Mouse (Mus musculus) gastrocnemius, postnatal 14 days (tissue): ENCODE data around the gene Bicdl2. TPM values are rescaled to one million over a fixed set of nuclear protein-coding genes. Genes with fewer than 3 reads are reported as not detected.

Experiments used
- DNase-seq: peaks from one replicate; pipeline ENCODE4 v3.0.0; 2021; ENCODE audit warnings: mixed read lengths
- intact Hi-C: fragments of 180-260 bp; cut with DNase I; formaldehyde crosslinking; loops from one replicate; pipeline ENCODE4 v1.15.1; 2025; ENCODE audit warnings: low total_unique reads
- total RNA-seq, 2 experiments: library from RNA; stranded (reverse); gene quantifications; 2 replicates each; pipeline ENCODE4 v1.2.3; 2021

Bicdl2 gene
- total RNA-seq, 2 experiments from 2014 or later: not detected

DNA sequence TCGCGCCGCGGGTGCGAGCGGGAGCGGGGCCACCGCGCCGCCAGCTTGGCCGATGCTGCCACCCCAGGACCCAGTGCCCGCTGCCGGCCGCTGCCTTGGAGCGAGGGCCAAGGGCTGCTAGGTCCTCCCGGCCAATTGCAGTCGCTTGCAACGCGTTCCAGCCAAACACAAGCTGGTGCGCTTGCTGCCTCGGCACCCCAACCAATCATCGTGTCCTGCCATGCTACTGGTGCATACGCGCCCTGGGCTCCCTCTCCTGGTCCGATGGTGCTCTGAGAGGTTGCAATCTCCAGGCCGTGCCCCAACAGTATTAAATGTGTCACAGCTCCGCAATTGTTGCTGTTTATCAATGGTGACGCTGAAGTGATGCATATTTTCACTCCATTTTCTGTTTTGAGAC lies 39.8 kb downstream of the Bicdl2 start:
- peak; percentile 91 for DNase-seq
- intact Hi-C loops: loop anchor here (5.0 kb wide), 1 partner anchor 38 kb away; the partner anchor contains the start of gene Bicdl2

DNA sequence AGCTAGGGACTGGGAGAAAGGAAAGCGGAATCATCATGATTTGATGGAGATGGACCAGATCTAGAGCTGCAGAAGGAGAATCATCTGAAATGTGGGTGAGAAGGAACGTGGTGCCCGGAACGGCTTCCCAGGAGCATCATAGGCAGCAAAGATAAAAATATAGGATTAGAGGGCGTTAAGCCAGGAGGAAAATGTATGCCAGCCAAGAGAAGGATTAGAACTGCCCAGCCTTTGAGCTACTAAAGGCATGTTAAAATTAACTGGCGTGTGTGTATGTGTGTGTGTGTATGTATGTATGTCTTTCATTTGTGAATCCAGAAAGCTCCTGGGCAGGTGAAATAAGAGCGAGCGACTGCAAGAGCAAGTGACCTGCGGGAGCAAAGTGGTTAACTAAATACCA lies 43.0 kb downstream of the Bicdl2 start:
- intact Hi-C loops: loop anchor here (5.0 kb wide), 1 partner anchor 41 kb away; the partner anchor contains the start of gene Bicdl2
- DNase-seq: no peak

DNA sequence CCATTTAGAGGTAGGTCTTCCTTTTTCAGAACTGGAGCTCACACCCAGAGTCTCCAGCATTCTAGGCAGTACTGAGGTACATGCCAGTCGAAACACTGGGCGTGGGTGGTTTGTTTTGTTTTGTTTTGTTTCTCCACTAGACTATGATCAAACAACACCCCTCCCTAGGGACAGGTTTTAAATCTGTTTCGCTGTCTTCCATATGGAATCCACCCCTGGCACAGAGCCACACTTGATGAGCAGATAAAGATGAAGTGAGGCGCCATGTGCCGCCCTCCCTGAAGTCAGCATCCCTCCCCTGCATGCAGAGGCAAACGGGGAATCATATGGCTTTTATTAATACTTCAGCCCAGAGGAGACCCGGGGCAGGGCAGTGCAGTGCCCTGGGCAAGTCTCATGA lies 44.4 kb downstream of the Bicdl2 start:
- intact Hi-C loops: loop anchor here (5.0 kb wide), 2 partner anchors 42 to 132 kb away; partner anchors contain the start of gene Bicdl2

DNA sequence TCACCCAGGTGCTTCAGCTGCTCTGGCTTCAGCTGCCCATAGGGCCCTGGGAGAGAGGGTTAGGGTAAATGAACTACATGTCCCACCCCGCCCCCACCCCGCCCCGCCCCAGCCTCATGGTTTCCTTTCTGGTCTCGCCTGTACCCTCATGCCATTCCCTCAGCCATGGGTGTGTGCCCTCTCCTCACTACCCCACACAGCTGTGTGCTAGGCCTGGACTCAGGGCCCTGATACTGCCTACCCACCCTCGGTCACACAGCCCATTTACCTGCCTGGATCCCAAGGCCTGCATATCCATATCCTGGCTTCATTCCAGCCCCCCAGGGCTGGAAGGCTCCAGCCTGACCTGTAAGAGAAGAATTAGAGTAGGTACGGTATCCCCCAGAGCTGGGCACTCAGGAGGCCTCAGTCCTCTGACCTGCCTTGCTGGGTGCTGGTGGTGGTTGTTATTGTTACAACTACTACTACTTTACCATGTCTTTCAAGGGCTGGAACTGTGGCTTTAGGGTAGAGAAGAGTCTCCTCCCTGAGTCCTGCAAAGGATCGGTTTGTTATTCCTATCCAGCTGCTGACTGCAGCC lies 45.3 kb downstream of the Bicdl2 start:
- no peak for DNase-seq
- intact Hi-C loops: loop anchor here (5.0 kb wide), 1 partner anchor 133 kb away; no protein-coding TSS in a partner anchor

More for the DNA sequence above, 44.4 kb downstream of the Bicdl2 start:
- DNase-seq: no peak

DNA sequence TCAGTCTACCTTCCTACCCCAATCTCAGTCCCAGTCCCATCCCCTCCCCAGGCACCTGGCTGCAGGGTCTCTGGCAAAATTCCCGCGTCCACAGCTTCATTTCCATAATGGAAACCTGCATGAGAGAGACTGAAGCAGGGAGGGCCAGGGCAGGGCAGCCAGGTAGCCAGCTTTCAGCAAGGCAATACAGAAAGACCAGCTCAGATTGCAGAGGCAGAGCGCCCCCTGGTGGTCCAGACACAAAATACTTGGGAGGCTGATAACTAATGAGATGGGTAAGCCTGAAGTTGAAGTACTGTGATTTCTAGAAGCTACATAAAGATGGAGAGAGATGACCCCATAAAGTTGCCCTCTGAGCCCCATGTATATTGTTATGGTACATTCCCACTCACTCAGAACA lies 45.9 kb downstream of the Bicdl2 start:
- intact Hi-C loops: loop anchor here (5.0 kb wide), 1 partner anchor 134 kb away; no protein-coding TSS in a partner anchor
- DNase-seq: peak; percentile 70

DNA sequence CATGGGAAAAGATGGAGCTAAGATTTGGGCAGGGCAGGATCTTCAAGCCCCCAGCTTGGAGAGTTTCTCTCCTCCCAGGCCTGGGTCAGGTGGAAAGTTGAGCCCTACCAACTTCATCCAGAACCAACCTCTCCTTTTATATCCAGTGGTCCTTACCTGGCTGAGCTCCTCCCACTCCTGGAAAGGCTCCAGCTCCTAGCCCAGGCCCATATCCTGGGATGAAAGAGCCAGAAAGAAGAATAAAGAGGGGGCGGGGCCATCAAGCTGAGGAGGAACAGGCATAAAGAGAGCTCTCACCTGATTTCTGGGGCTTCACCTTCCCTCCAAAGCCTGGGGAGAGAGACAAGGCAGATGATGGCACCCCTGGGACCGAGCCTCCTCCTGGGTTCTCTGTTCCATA lies 56.7 kb downstream of the Bicdl2 start:
- intact Hi-C loops: no loop called here
- no peak for DNase-seq

Other genes with a start within 250 kb of the Bicdl2 start
- not detected for gene Vmn2r117, start 180.8 kb upstream of the Bicdl2 start, total RNA-seq
- 1 to 10 TPM; 2.2 to 2.6 TPM for gene Zfp213, start 96.3 kb upstream of the Bicdl2 start, total RNA-seq
- 1 to 10 TPM; 4.9 TPM for gene Zfp13, start 61.0 kb upstream of the Bicdl2 start, total RNA-seq
- gene Zscan10, start 59.6 kb upstream of the Bicdl2 start, total RNA-seq: not detected
- under 1 TPM; 0.20 to 0.27 TPM for gene Mmp25, start 15.2 kb upstream of the Bicdl2 start, total RNA-seq
- 100 to 1,000 TPM; 223 to 235 TPM for gene Hcfc1r1, start 13.1 kb downstream of the Bicdl2 start, total RNA-seq
- gene Thoc6, start 13.4 kb downstream of the Bicdl2 start, total RNA-seq: 10 to 100 TPM; 15.8 to 19.1 TPM
- gene Tnfrsf12a, start 17.0 kb downstream of the Bicdl2 start, total RNA-seq: 10 to 100 TPM; 18.7 to 57.3 TPM
- gene Cldn6, start 18.7 kb downstream of the Bicdl2 start, total RNA-seq: not detected
- gene Cldn9, start 23.5 kb downstream of the Bicdl2 start, total RNA-seq: under 1 TPM; 0.23 to 0.51 TPM
- gene 1520401A03Rik, start 62.3 kb downstream of the Bicdl2 start, total RNA-seq: under 1 TPM in 1 of 2 experiments, not detected in 1; 0.09 TPM
- 1 to 10 TPM; 2.1 to 2.3 TPM for gene Pkmyt1, start 65.8 kb downstream of the Bicdl2 start, total RNA-seq
- 1 to 10 TPM; 5.7 to 9.1 TPM for gene Paqr4, start 80.4 kb downstream of the Bicdl2 start, total RNA-seq
- not detected for gene Kremen2, start 85.3 kb downstream of the Bicdl2 start, total RNA-seq
- gene Flywch1, start 111.1 kb downstream of the Bicdl2 start, total RNA-seq: 10 to 100 TPM; 35.6 to 35.8 TPM
- gene Flywch2, start 125.6 kb downstream of the Bicdl2 start, total RNA-seq: 1 to 10 TPM; 1.2 to 2.0 TPM
- gene Srrm2, start 130.0 kb downstream of the Bicdl2 start, total RNA-seq: 100 to 1,000 TPM; 148 to 169 TPM
- gene Elob, start 168.6 kb downstream of the Bicdl2 start, total RNA-seq: 100 to 1,000 TPM; 321 to 328 TPM
- gene Prss33, start 175.6 kb downstream of the Bicdl2 start, total RNA-seq: not detected
- not detected for gene Prss32, start 183.3 kb downstream of the Bicdl2 start, total RNA-seq
- under 1 TPM in 1 of 2 experiments, not detected in 1; 0.18 TPM for gene Prss41, start 183.7 kb downstream of the Bicdl2 start, total RNA-seq
- not detected for gene Prss21, start 207.6 kb downstream of the Bicdl2 start, total RNA-seq
- gene Dcpp1, start 220.4 kb downstream of the Bicdl2 start, total RNA-seq: not detected
- not detected for gene Dcpp2, start 220.4 kb downstream of the Bicdl2 start, total RNA-seq